Mouse (Mus musculus) G1E (cell line): ENCODE data around the gene Runx2.

Experiments
- CTCF ChIP-seq: IDR thresholded peaks from 2 replicates; pipeline ENCODE4 v1.5.1; 2012; ENCODE audit warnings: low read depth, low read length, inconsistent platforms, mixed read lengths
- TAL1 ChIP-seq: conservative IDR thresholded peaks from 2 replicates; pipeline ENCODE4 v1.6.1; 2012; ENCODE audit warnings: low read depth, low read length, inconsistent platforms, mixed read lengths

GRCm38 (mm10) chr17:44660121-44660806, 154.3 kb downstream of the Runx2 start:
- no peak for TF ChIP-seq TAL1
- TF ChIP-seq CTCF: no peak
